Mouse (Mus musculus) liver, embryonic 14.5 days (tissue): Measurements from ENCODE around the gene N4bp3.

ENCODE experiments used
- CTCF ChIP-seq: IDR thresholded peaks from 2 replicates; pipeline ENCODE4 v1.5.1; 2016; ENCODE audit warnings: antibody characterized with exemption, low read depth, control low read depth
- EP300 ChIP-seq: IDR thresholded peaks from 2 replicates; pipeline ENCODE4 v1.6.1; 2016; ENCODE audit warnings: antibody characterized with exemption, low read depth

- TF ChIP-seq CTCF, result no peak
- no peak for TF ChIP-seq EP300
Measured at GRCm38 (mm10) chr11:51649889-51650199, 798 bp downstream of the N4bp3 start.
